Mouse (Mus musculus) erythroid progenitor cell, adult 5-6 weeks (primary cell): ENCODE data around the gene Ddx41. TPM values are rescaled to one million over a fixed set of nuclear protein-coding genes. Genes with fewer than 3 reads are reported as not detected.

Source experiments
- ATAC-seq: replicated peaks from 2 replicates; pipeline ENCODE4 v1.8.0; 2016; ENCODE audit warnings: moderate number of reproducible peaks, mild to moderate bottlenecking, moderate TSS enrichment, inconsistent platforms; ENCODE audit not compliant: poor library complexity, low FRiP score, severe bottlenecking
- total RNA-seq, 2 experiments: library from RNA; stranded (forward) in 1 of 2; stranded (reverse) in 1 of 2; fragments of 150-400 nt in 1 of 2; fragments of 186-747, 209-891 nt in 1 of 2; gene quantifications; 2 replicates each; pipeline versions ENCODE4 v1.2.3 to v1.2.4; 2015 to 2017; ENCODE audit warnings: low replicate concordance in 2 of 2

Ddx41 gene
- total RNA-seq, 2 experiments from 2014 or later: 5.9 to 28.7 TPM

DNA sequence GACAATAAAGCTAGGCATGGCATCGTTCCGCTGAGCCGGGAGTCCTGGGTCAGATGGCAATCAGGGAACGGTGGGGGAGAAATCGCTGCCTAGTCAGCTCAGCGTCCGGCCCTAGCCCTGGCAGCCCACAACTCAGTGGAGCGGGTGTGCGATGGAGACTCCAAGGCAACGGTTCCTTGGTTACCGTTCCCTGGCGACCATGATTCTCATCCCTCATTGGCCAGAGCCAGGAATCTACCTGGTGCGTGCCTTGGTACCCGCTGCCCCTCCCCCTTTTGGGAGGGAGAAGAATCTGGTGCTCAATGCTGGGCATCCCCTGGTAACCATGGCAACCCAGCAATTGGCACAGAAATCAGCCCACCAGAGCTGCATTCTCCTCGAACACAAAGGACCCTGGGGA is 52.9 kb downstream of the Ddx41 start:
- ATAC-seq: no peak

DNA sequence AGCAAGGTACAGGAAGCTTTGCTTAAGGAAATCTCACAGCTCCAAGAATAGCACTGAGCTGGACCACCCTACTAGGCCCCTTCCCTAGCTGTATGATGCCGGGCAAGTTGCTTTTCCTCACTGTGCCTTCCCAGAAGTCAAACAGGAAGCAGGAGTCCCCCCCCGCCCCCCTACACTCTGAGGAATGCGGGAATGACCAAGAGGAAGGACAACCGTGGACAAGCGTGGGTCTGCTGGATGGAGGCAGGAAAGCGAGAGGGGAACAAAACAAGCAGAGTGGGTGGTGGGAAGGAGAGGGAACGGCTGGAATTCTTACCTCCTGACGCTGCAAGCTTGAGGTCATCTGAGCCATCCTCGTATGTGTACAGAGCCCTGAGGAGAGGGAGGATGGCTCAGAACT is 53.4 kb downstream of the Ddx41 start:
- no peak for ATAC-seq

DNA sequence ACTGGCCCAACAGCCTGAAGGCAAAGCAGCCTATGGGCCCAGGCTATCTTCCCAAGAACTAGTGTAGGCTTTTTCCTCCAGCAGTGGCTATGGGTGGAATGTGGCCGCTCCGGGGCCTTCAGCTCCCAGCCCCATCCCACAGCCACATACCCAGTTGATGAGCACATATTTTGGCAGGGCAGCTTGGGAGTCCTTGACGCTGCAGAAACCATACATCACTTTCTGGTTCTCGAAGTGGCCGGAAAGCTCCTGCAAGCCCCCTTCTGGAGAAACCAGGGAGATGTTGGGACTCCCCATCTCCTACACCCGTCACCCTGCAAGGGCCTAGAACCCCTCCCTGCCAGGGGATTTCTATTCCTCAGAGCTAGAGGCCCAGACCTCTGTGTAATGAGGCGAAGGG is 53.9 kb downstream of the Ddx41 start:
- no peak for ATAC-seq

Other genes with a start within 250 kb of the Ddx41 start
- gene Prelid1, start 216.2 kb downstream of the Ddx41 start, total RNA-seq (2015; ENCODE audit: low replicate concordance): 81.3 and 131 TPM in 2 replicates
- gene Prelid1, start 216.2 kb downstream of the Ddx41 start, total RNA-seq (2017; ENCODE audit: low replicate concordance): 30.9 and 39.1 TPM in 2 replicates
- 83.3 and 153 TPM in 2 replicates for gene Rab24, start 214.7 kb downstream of the Ddx41 start, total RNA-seq (2015; ENCODE audit: low replicate concordance)
- gene Rab24, start 214.7 kb downstream of the Ddx41 start, total RNA-seq (2017; ENCODE audit: low replicate concordance): 19.8 and 40.4 TPM in 2 replicates
- gene Mxd3, start 206.8 kb downstream of the Ddx41 start, total RNA-seq (2015; ENCODE audit: low replicate concordance): 293 and 332 TPM in 2 replicates
- 162 and 195 TPM in 2 replicates for gene Mxd3, start 206.8 kb downstream of the Ddx41 start, total RNA-seq (2017; ENCODE audit: low replicate concordance)
- 45.7 and 55.1 TPM in 2 replicates for gene Lman2, start 173.9 kb downstream of the Ddx41 start, total RNA-seq (2015; ENCODE audit: low replicate concordance)
- gene Lman2, start 173.9 kb downstream of the Ddx41 start, total RNA-seq (2017; ENCODE audit: low replicate concordance): 56.6 and 75.6 TPM in 2 replicates
- 9.0 and 14.7 TPM in 2 replicates for gene Rgs14, start 166.9 kb downstream of the Ddx41 start, total RNA-seq (2015; ENCODE audit: low replicate concordance)
- 4.2 and 7.9 TPM in 2 replicates for gene Rgs14, start 166.9 kb downstream of the Ddx41 start, total RNA-seq (2017; ENCODE audit: low replicate concordance)
- gene Slc34a1, start 138.5 kb downstream of the Ddx41 start, total RNA-seq (2015; ENCODE audit: low replicate concordance): not detected in 2 replicates
- not detected in 2 replicates for gene Slc34a1, start 138.5 kb downstream of the Ddx41 start, total RNA-seq (2017; ENCODE audit: low replicate concordance)
- gene Pfn3, start 121.4 kb downstream of the Ddx41 start, total RNA-seq (2015; ENCODE audit: low replicate concordance): not detected in 2 replicates
- not detected in 2 replicates for gene Pfn3, start 121.4 kb downstream of the Ddx41 start, total RNA-seq (2017; ENCODE audit: low replicate concordance)
- gene F12, start 109.9 kb downstream of the Ddx41 start, total RNA-seq (2015; ENCODE audit: low replicate concordance): not detected in 2 replicates
- not detected in 2 replicates for gene F12, start 109.9 kb downstream of the Ddx41 start, total RNA-seq (2017; ENCODE audit: low replicate concordance)
- 48.2 and 55.5 TPM in 2 replicates for gene Grk6, start 91.6 kb downstream of the Ddx41 start, total RNA-seq (2015; ENCODE audit: low replicate concordance)
- 62.2 and 75.7 TPM in 2 replicates for gene Grk6, start 91.6 kb downstream of the Ddx41 start, total RNA-seq (2017; ENCODE audit: low replicate concordance)
- gene Prr7, start 72.4 kb downstream of the Ddx41 start, total RNA-seq (2015; ENCODE audit: low replicate concordance): not detected in 2 replicates
- gene Prr7, start 72.4 kb downstream of the Ddx41 start, total RNA-seq (2017; ENCODE audit: low replicate concordance): not detected in 2 replicates
- not detected in 2 replicates for gene Dbn1, start 48.5 kb downstream of the Ddx41 start, total RNA-seq (2015; ENCODE audit: low replicate concordance)
- 0.45 TPM in 1 of 2 replicates, not detected in the other for gene Dbn1, start 48.5 kb downstream of the Ddx41 start, total RNA-seq (2017; ENCODE audit: low replicate concordance)
- gene Pdlim7, start 23.0 kb downstream of the Ddx41 start, total RNA-seq (2015; ENCODE audit: low replicate concordance): 0.84 and 1.4 TPM in 2 replicates
- 0.15 and 3.5 TPM in 2 replicates for gene Pdlim7, start 23.0 kb downstream of the Ddx41 start, total RNA-seq (2017; ENCODE audit: low replicate concordance)
- 23.8 and 31.4 TPM in 2 replicates for gene Dok3, start 7.4 kb downstream of the Ddx41 start, total RNA-seq (2015; ENCODE audit: low replicate concordance)
- gene Dok3, start 7.4 kb downstream of the Ddx41 start, total RNA-seq (2017; ENCODE audit: low replicate concordance): 5.5 and 7.1 TPM in 2 replicates
- gene Fam193b, start 34.5 kb upstream of the Ddx41 start, total RNA-seq (2015; ENCODE audit: low replicate concordance): 39.6 and 64.6 TPM in 2 replicates
- gene Fam193b, start 34.5 kb upstream of the Ddx41 start, total RNA-seq (2017; ENCODE audit: low replicate concordance): 39.5 and 47.1 TPM in 2 replicates
- gene Tmed9, start 37.1 kb upstream of the Ddx41 start, total RNA-seq (2015; ENCODE audit: low replicate concordance): 28.1 and 33.2 TPM in 2 replicates
- gene Tmed9, start 37.1 kb upstream of the Ddx41 start, total RNA-seq (2017; ENCODE audit: low replicate concordance): 31.1 and 62.9 TPM in 2 replicates
- gene B4galt7, start 63.2 kb upstream of the Ddx41 start, total RNA-seq (2015; ENCODE audit: low replicate concordance): 2.9 and 3.4 TPM in 2 replicates
- gene B4galt7, start 63.2 kb upstream of the Ddx41 start, total RNA-seq (2017; ENCODE audit: low replicate concordance): 0.53 and 4.0 TPM in 2 replicates
- gene Caml, start 86.3 kb upstream of the Ddx41 start, total RNA-seq (2015; ENCODE audit: low replicate concordance): 15.5 and 34.6 TPM in 2 replicates
- gene Caml, start 86.3 kb upstream of the Ddx41 start, total RNA-seq (2017; ENCODE audit: low replicate concordance): 34.7 and 35.4 TPM in 2 replicates
- gene Ddx46, start 98.4 kb upstream of the Ddx41 start, total RNA-seq (2015; ENCODE audit: low replicate concordance): 40.7 and 51.2 TPM in 2 replicates
- gene Ddx46, start 98.4 kb upstream of the Ddx41 start, total RNA-seq (2017; ENCODE audit: low replicate concordance): 65.6 and 83.3 TPM in 2 replicates
- 38.9 and 52.4 TPM in 2 replicates for gene B230219D22Rik, start 156.5 kb upstream of the Ddx41 start, total RNA-seq (2015; ENCODE audit: low replicate concordance)
- gene B230219D22Rik, start 156.5 kb upstream of the Ddx41 start, total RNA-seq (2017; ENCODE audit: low replicate concordance): 25.3 and 33.8 TPM in 2 replicates
- gene Txndc15, start 178.0 kb upstream of the Ddx41 start, total RNA-seq (2015; ENCODE audit: low replicate concordance): 4.6 and 11.2 TPM in 2 replicates
- gene Txndc15, start 178.0 kb upstream of the Ddx41 start, total RNA-seq (2017; ENCODE audit: low replicate concordance): 5.3 and 6.9 TPM in 2 replicates
- gene Pcbd2, start 190.7 kb upstream of the Ddx41 start, total RNA-seq (2015; ENCODE audit: low replicate concordance): 16.6 and 49.0 TPM in 2 replicates
- 2.1 and 22.8 TPM in 2 replicates for gene Pcbd2, start 190.7 kb upstream of the Ddx41 start, total RNA-seq (2017; ENCODE audit: low replicate concordance)
- gene Catsper3, start 247.9 kb upstream of the Ddx41 start, total RNA-seq (2015; ENCODE audit: low replicate concordance): not detected in 2 replicates
- not detected in 2 replicates for gene Catsper3, start 247.9 kb upstream of the Ddx41 start, total RNA-seq (2017; ENCODE audit: low replicate concordance)